Mouse (Mus musculus): Measurements from ENCODE around the gene Gm45716. TPM values are rescaled to one million over a fixed set of nuclear protein-coding genes. Genes with fewer than 3 reads are reported as not detected.

Gm45716 gene
- polyA plus RNA-seq (2016; fragmentation: Nextera tagmentation; extraction: Ambion mirVana): 15.4 TPM in 2 replicates

- no peaks in the 10 kb centered on the region for H3K36me3 ChIP-seq
- WGBS: 91% methylated on average over 7 of the region's 7 CpGs
- H3K4me1 ChIP-seq: no peaks in the 10 kb centered on the region
- H3K27me3 ChIP-seq (ENCODE audit: low read depth, poor library complexity, severe bottlenecking): no peaks in the 10 kb centered on the region
- H3K9me3 ChIP-seq (replicated peaks): no peaks in the 10 kb centered on the region
- H3K27ac ChIP-seq (replicated peaks): no peak within 1 kb of the TSS
- H3K4me3 ChIP-seq: no peak within 1 kb of the TSS
- no peak for DNase-seq (ENCODE audit: low spot score)
Observed at GRCm38 (mm10) chr11:90187441-90187840, at the start of gene Gm45716. Gene Gm45716 (plus strand): TSS chr11:90187683.

DNA sequence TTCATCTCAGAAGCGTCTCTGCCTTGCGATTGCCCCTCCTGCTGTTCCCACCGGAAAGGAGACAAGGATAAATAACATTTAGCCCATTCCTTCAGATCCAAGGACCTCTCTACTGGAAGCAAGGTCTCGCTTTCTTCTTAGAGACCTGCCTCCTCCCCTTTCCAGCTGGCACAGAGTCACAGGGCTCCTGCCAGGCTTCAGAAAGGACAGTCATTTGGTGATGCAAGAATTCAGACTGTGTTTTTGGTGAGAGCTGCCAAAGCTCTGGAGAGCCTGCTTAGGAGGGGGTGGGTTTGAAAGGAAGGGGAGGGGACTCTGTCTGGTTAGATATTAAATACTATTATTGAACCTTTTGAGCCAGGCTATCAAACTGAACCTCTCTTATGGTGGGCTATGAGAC, 45.1 kb upstream of the Gm45716 start:
- Histone ChIP-seq H3K36me3 (no peaks in the 10 kb centered on the region), H3K27ac (replicated peaks) (no peak overlapping the region), H3K4me3 (no peak overlapping the region), H3K9me3 (replicated peaks) (no peaks in the 10 kb centered on the region), H3K27me3 (ENCODE audit: low read depth, poor library complexity, severe bottlenecking) (no peaks in the 10 kb centered on the region), H3K4me1 (0 out of 2 replicates have a peak, but pooled peaks cover 1% of the 10 kb centered on the region)
- no peak for DNase-seq (ENCODE audit: low spot score)
- WGBS: 60% methylated on average over 4 of the region's 4 CpGs

DNA sequence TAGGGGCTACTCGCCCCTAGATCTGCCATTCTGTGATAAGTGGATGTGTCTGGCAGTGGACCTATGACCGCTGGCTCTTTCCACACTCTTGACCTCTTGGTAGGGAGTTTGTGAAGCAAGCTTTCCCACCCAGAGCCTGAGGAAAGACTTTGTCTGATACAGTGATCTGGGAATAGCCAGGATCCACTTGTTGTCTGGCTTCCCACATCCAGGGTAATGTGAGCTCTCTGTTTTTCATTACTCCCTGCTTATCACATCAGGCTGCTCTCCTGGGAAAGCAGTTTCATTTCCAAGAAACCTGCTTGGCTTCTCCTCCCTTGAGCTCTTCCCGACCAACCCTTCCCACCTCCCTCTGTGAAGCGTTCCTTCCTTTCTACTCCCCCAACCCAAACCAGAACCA, 44.5 kb upstream of the Gm45716 start:
- no peak for DNase-seq (ENCODE audit: low spot score)
- no peak overlapping the region for H3K4me3 ChIP-seq
- H3K9me3 ChIP-seq (replicated peaks): no peaks in the 10 kb centered on the region
- no peaks in the 10 kb centered on the region for H3K4me1 ChIP-seq
- WGBS: 74% methylated on average over 4 of the region's 4 CpGs
- no peaks in the 10 kb centered on the region for H3K36me3 ChIP-seq
- H3K27ac ChIP-seq (replicated peaks): no peak overlapping the region
- H3K27me3 ChIP-seq (ENCODE audit: low read depth, poor library complexity, severe bottlenecking): no peaks in the 10 kb centered on the region

- Histone ChIP-seq H3K27me3 (ENCODE audit: low read depth, poor library complexity, severe bottlenecking) (no peaks in the 10 kb centered on the region), H3K4me1 (no peaks in the 10 kb centered on the region), H3K27ac (replicated peaks) (no peak overlapping the region), H3K9me3 (replicated peaks) (no peaks in the 10 kb centered on the region), H3K4me3 (no peak overlapping the region), H3K36me3 (no peaks in the 10 kb centered on the region)
- no peak for DNase-seq (ENCODE audit: low spot score)
- WGBS: 94% methylated on average over 17 of the region's 17 CpGs
Observed at GRCm38 (mm10) chr11:90146086-90146860, 41.2 kb upstream of the Gm45716 start.

- Histone ChIP-seq H3K36me3 (no peaks in the 10 kb centered on the region), H3K9me3 (replicated peaks) (no peaks in the 10 kb centered on the region), H3K27ac (replicated peaks) (peak overlapping the region; percentile 81), H3K4me1 (peaks cover 17% of the 10 kb centered on the region), H3K27me3 (ENCODE audit: low read depth, poor library complexity, severe bottlenecking) (no peaks in the 10 kb centered on the region), H3K4me3 (no peak overlapping the region)
- no peak for DNase-seq (ENCODE audit: low spot score)
- WGBS: 56% methylated on average over 5 of the region's 5 CpGs
Observed at GRCm38 (mm10) chr11:90155066-90155465, 32.4 kb upstream of the Gm45716 start.

DNA sequence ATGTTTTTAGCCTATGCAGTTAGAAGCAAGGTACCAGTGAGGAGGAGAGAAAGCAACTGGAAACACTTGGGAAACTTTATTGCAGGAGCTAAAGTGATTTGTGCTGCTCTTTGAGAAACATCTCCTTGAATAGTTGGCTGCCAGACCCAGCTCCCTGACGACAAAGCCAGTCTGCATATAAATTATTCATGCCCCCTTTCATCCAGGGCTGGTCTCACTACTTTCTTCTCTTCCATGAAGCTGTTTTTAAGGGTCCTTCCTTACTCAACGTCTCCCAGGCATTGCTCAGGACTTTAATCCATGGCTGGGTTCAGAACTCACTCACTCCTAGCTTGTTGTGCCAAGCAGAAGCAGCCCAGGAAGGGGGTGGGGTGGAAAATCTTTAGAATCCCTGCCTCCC, 32.0 kb upstream of the Gm45716 start:
- WGBS: 11% methylated on average over 2 of the region's 2 CpGs
- H3K4me3 ChIP-seq: no peak overlapping the region
- no peaks in the 10 kb centered on the region for H3K9me3 ChIP-seq (replicated peaks)
- peaks cover 17% of the 10 kb centered on the region for H3K4me1 ChIP-seq
- peak; percentile 34 for DNase-seq (ENCODE audit: low spot score)
- H3K36me3 ChIP-seq: no peaks in the 10 kb centered on the region
- H3K27me3 ChIP-seq (ENCODE audit: low read depth, poor library complexity, severe bottlenecking): no peaks in the 10 kb centered on the region
- peak overlapping the region; percentile 81 for H3K27ac ChIP-seq (replicated peaks)

DNA sequence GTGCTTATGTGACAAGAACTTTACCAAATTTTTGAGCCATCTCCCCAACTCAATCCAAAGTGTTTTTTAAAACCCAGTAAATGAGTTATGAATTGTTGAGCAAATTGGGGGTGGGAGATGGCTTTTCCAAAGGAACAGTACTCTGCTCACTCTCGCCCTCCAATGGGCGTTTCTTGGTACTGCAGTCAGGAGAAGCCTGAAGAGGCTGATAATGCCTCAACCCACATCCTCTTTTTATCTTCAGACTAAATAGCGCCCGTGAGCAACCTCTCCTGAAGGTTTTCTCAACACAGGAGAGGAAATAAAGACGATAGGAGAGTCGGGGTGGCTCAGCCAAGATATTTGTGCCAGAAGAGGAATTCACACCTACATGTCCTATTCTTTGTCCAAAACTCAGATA, 19.7 kb upstream of the Gm45716 start:
- 28% methylated on average over 6 of the region's 6 CpGs for WGBS
- peak; percentile 18 for DNase-seq (ENCODE audit: low spot score)
- no peaks in the 10 kb centered on the region for H3K36me3 ChIP-seq
- H3K27ac ChIP-seq (replicated peaks): no peak overlapping the region
- H3K9me3 ChIP-seq (replicated peaks): no peaks in the 10 kb centered on the region
- H3K4me1 ChIP-seq: no peaks in the 10 kb centered on the region
- H3K4me3 ChIP-seq: no peak overlapping the region
- H3K27me3 ChIP-seq (ENCODE audit: low read depth, poor library complexity, severe bottlenecking): 0 out of 2 replicates have a peak, but pooled peaks cover 4% of the 10 kb centered on the region

- Histone ChIP-seq H3K36me3 (no peaks in the 10 kb centered on the region), H3K4me3 (no peak overlapping the region), H3K4me1 (no peaks in the 10 kb centered on the region), H3K27me3 (ENCODE audit: low read depth, poor library complexity, severe bottlenecking) (0 out of 2 replicates have a peak, but pooled peaks cover 4% of the 10 kb centered on the region), H3K27ac (replicated peaks) (no peak overlapping the region), H3K9me3 (replicated peaks) (no peaks in the 10 kb centered on the region)
- WGBS: 89% methylated on average over 10 of the region's 10 CpGs
- DNase-seq (ENCODE audit: low spot score): no peak
Observed at GRCm38 (mm10) chr11:90168338-90169065, 19.0 kb upstream of the Gm45716 start.

GRCm38 (mm10) chr11:90169200-90170013, 18.1 kb upstream of the Gm45716 start:
- 0 out of 2 replicates have a peak, but pooled peaks cover 4% of the 10 kb centered on the region for H3K27me3 ChIP-seq (ENCODE audit: low read depth, poor library complexity, severe bottlenecking)
- H3K4me3 ChIP-seq: peak overlapping the region; percentile 40
- H3K36me3 ChIP-seq: no peaks in the 10 kb centered on the region
- 68% methylated on average over 20 of the region's 20 CpGs for WGBS
- H3K4me1 ChIP-seq: no peaks in the 10 kb centered on the region
- no peaks in the 10 kb centered on the region for H3K9me3 ChIP-seq (replicated peaks)
- DNase-seq (ENCODE audit: low spot score): no peak
- H3K27ac ChIP-seq (replicated peaks): no peak overlapping the region

- H3K9me3 ChIP-seq (replicated peaks): no peaks in the 10 kb centered on the region
- peak overlapping the region; percentile 40 for H3K4me3 ChIP-seq
- H3K4me1 ChIP-seq: no peaks in the 10 kb centered on the region
- no peak overlapping the region for H3K27ac ChIP-seq (replicated peaks)
- peak; percentile 75 for DNase-seq (ENCODE audit: low spot score)
- WGBS: 5% methylated on average over 7 of the region's 7 CpGs
- no peaks in the 10 kb centered on the region for H3K36me3 ChIP-seq
- 0 out of 2 replicates have a peak, but pooled peaks cover 4% of the 10 kb centered on the region for H3K27me3 ChIP-seq (ENCODE audit: low read depth, poor library complexity, severe bottlenecking)
Observed at GRCm38 (mm10) chr11:90170014-90170320, 17.5 kb upstream of the Gm45716 start.

DNA sequence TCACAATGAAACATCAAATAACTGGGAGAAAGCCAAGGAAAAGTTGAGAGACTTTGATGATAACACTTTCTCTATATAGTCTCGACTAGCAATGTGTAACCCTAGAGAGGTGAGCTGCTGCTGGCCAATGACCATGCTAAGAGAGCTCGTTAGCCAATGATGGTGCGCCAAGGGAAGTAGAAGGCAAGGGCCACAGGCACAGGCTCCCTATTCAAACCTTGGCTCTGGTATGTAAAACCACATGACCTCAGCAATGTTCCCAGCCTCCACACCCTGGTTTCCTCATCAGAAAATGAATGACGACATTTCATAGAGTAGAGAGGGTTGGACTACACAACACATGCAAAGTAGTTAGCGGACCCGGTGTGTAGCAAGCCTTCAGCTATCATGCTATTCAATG, 15.2 kb upstream of the Gm45716 start:
- DNase-seq (ENCODE audit: low spot score): no peak
- 90% methylated on average over 6 of the region's 6 CpGs for whole genome bisulfite sequencing
- Histone ChIP-seq H3K36me3 (no peaks in the 10 kb centered on the region), H3K9me3 (replicated peaks) (no peaks in the 10 kb centered on the region), H3K27me3 (ENCODE audit: low read depth, poor library complexity, severe bottlenecking) (0 out of 2 replicates have a peak, but pooled peaks cover 4% of the 10 kb centered on the region), H3K4me1 (no peaks in the 10 kb centered on the region), H3K27ac (replicated peaks) (no peak overlapping the region), H3K4me3 (no peak overlapping the region)

DNA sequence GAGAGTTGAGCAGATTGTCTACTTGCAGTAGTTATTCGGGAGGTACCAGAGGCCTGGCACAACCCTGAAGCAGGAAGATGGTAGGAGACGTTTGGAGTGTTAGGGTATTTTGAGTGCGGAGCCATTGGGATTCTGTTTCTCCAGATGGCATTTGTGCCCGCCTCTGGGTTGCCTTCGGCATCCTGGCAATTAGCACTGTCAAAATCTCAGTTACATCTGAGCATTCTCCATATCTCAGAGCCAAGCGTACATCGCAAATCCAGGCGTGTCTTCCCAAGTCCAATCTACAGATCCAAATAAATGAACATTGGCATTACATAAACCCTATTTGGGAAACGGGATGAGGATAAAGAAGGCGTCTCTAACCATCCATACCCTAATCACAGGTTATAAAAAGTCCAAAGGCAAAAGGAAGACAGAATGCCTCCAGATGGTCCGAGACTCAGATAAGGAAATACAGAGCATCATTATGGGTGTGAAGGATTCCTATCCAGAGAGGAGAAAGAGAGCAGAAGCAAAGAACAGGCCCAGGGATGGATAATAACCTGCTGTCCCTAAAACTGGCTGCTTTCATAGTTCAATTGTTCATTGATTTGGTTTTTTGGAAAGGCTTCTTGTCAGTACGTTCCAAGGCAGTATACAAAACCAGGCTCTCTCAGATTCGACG, 11.7 kb upstream of the Gm45716 start:
- no peak for DNase-seq (ENCODE audit: low spot score)
- no peak overlapping the region for H3K27ac ChIP-seq (replicated peaks)
- no peaks in the 10 kb centered on the region for H3K36me3 ChIP-seq
- H3K4me3 ChIP-seq: no peak overlapping the region
- H3K27me3 ChIP-seq (ENCODE audit: low read depth, poor library complexity, severe bottlenecking): no peaks in the 10 kb centered on the region
- H3K9me3 ChIP-seq (replicated peaks): no peaks in the 10 kb centered on the region
- no peaks in the 10 kb centered on the region for H3K4me1 ChIP-seq
- 92% methylated on average over 14 of the region's 14 CpGs for WGBS
